Mouse (Mus musculus): ENCODE results near the gene Pnpla2. TPM values are rescaled to one million over a fixed set of nuclear protein-coding genes. Genes with fewer than 3 reads are reported as not detected.

The Pnpla2 gene
- total and polyA plus RNA-seq, 2 experiments from 2014 or later = 6.5 to 22.2 TPM

GRCm38 (mm10) chr7:141491151-141491550, 36.2 kb downstream of the Pnpla2 start:
- Histone ChIP-seq H3K27me3 (ENCODE audit: insufficient read depth, low read length) (no peaks in the 10 kb centered on the region), H3K9ac (replicated peaks; ENCODE audit: low read length, poor library complexity, severe bottlenecking) (no peak overlapping the region), H3K27ac (ENCODE audit: low read depth, low read length) (no peak overlapping the region), H3K4me1 (ENCODE audit: insufficient read depth, low read length) (no peaks in the 10 kb centered on the region), H3K4me2 (ENCODE audit: low read depth, low read length, poor library complexity, severe bottlenecking) (no peak overlapping the region), H3K9me3 (ENCODE audit: low read length) (no peaks in the 10 kb centered on the region), H3K36me3 (ENCODE audit: insufficient read depth, low read length) (peaks cover 35% of the 10 kb centered on the region), H3K4me3 (ENCODE audit: low read depth, low read length) (no peak overlapping the region)
- ATAC-seq (ENCODE audit: low FRiP score) (no peak), DNase-seq (ENCODE audit: low spot score) (no peak)
- peak; percentile 26; the same call in 1 of the 2 replicates for TF ChIP-seq CTCF (IDR thresholded peaks at IDR 0.05)
- WGBS = 84% methylated on average over 2 of the region's 2 CpGs

GRCm38 (mm10) chr7:141492738-141493137, 37.7 kb downstream of the Pnpla2 start:
- DNase-seq (ENCODE audit: low spot score) (no peak), ATAC-seq (ENCODE audit: low FRiP score) (no peak)
- H3K9me3 ChIP-seq (ENCODE audit: low read length) = no peaks in the 10 kb centered on the region
- H3K4me3 ChIP-seq (ENCODE audit: low read depth, low read length) = no peak overlapping the region
- no peaks in the 10 kb centered on the region for H3K27me3 ChIP-seq (ENCODE audit: insufficient read depth, low read length)
- H3K27ac ChIP-seq (ENCODE audit: low read depth, low read length) = no peak overlapping the region
- TF ChIP-seq CTCF (IDR thresholded peaks at IDR 0.05) = no peak
- no peak overlapping the region for H3K9ac ChIP-seq (replicated peaks; ENCODE audit: low read length, poor library complexity, severe bottlenecking)
- H3K4me1 ChIP-seq (ENCODE audit: insufficient read depth, low read length) = no peaks in the 10 kb centered on the region
- WGBS = 82% methylated on average over 5 of the region's 5 CpGs
- H3K4me2 ChIP-seq (ENCODE audit: low read depth, low read length, poor library complexity, severe bottlenecking) = no peak overlapping the region
- peaks cover 38% of the 10 kb centered on the region for H3K36me3 ChIP-seq (ENCODE audit: insufficient read depth, low read length)

GRCm38 (mm10) chr7:141493729-141494128, 38.7 kb downstream of the Pnpla2 start:
- Histone ChIP-seq H3K9me3 (ENCODE audit: low read length) (no peaks in the 10 kb centered on the region), H3K36me3 (ENCODE audit: insufficient read depth, low read length) (peaks cover 39% of the 10 kb centered on the region)

GRCm38 (mm10) chr7:141495379-141495778, 40.4 kb downstream of the Pnpla2 start:
- DNase-seq (ENCODE audit: low spot score) = no peak
- no peaks in the 10 kb centered on the region for H3K27me3 ChIP-seq (ENCODE audit: insufficient read depth, low read length)
- H3K4me3 ChIP-seq (ENCODE audit: low read depth, low read length) = no peak overlapping the region
- WGBS = 85% methylated on average over 2 of the region's 2 CpGs
- H3K9ac ChIP-seq (replicated peaks; ENCODE audit: low read length, poor library complexity, severe bottlenecking) = no peak overlapping the region
- no peaks in the 10 kb centered on the region for H3K4me1 ChIP-seq (ENCODE audit: insufficient read depth, low read length)
- H3K36me3 ChIP-seq (ENCODE audit: insufficient read depth, low read length) = peaks cover 50% of the 10 kb centered on the region
- no peak for ATAC-seq (ENCODE audit: low FRiP score)
- no peaks in the 10 kb centered on the region for H3K9me3 ChIP-seq (ENCODE audit: low read length)
- H3K27ac ChIP-seq (ENCODE audit: low read depth, low read length) = no peak overlapping the region
- H3K4me2 ChIP-seq (ENCODE audit: low read depth, low read length, poor library complexity, severe bottlenecking) = no peak overlapping the region
- TF ChIP-seq CTCF (IDR thresholded peaks at IDR 0.05) = no peak

More at GRCm38 (mm10) chr7:141493729-141494128, 38.7 kb downstream of the Pnpla2 start:
- H3K27ac ChIP-seq (ENCODE audit: low read depth, low read length) = no peak overlapping the region
- H3K27me3 ChIP-seq (ENCODE audit: insufficient read depth, low read length) = no peaks in the 10 kb centered on the region
- H3K4me1 ChIP-seq (ENCODE audit: insufficient read depth, low read length) = no peaks in the 10 kb centered on the region
- whole genome bisulfite sequencing = 95% methylated on average over 1 of the region's 1 CpGs
- H3K4me2 ChIP-seq (ENCODE audit: low read depth, low read length, poor library complexity, severe bottlenecking) = no peak overlapping the region
- no peak for ATAC-seq (ENCODE audit: low FRiP score)
- TF ChIP-seq CTCF (IDR thresholded peaks at IDR 0.05) = no peak
- no peak overlapping the region for H3K9ac ChIP-seq (replicated peaks; ENCODE audit: low read length, poor library complexity, severe bottlenecking)
- DNase-seq (ENCODE audit: low spot score) = no peak
- H3K4me3 ChIP-seq (ENCODE audit: low read depth, low read length) = no peak overlapping the region

GRCm38 (mm10) chr7:141495940-141496339, 40.9 kb downstream of the Pnpla2 start:
- no peak overlapping the region for H3K4me2 ChIP-seq (ENCODE audit: low read depth, low read length, poor library complexity, severe bottlenecking)
- WGBS = 90% methylated on average over 4 of the region's 4 CpGs
- ATAC-seq (ENCODE audit: low FRiP score) (no peak), DNase-seq (ENCODE audit: low spot score) (no peak)
- no peaks in the 10 kb centered on the region for H3K4me1 ChIP-seq (ENCODE audit: insufficient read depth, low read length)
- peaks cover 47% of the 10 kb centered on the region for H3K36me3 ChIP-seq (ENCODE audit: insufficient read depth, low read length)
- TF ChIP-seq CTCF (IDR thresholded peaks at IDR 0.05) = no peak
- H3K27ac ChIP-seq (ENCODE audit: low read depth, low read length) = no peak overlapping the region
- no peak overlapping the region for H3K4me3 ChIP-seq (ENCODE audit: low read depth, low read length)
- H3K27me3 ChIP-seq (ENCODE audit: insufficient read depth, low read length) = no peaks in the 10 kb centered on the region
- no peak overlapping the region for H3K9ac ChIP-seq (replicated peaks; ENCODE audit: low read length, poor library complexity, severe bottlenecking)
- H3K9me3 ChIP-seq (ENCODE audit: low read length) = no peaks in the 10 kb centered on the region

- Histone ChIP-seq H3K9me3 (ENCODE audit: low read length) (no peaks in the 10 kb centered on the region), H3K4me1 (ENCODE audit: insufficient read depth, low read length) (no peaks in the 10 kb centered on the region), H3K36me3 (ENCODE audit: insufficient read depth, low read length) (peaks cover 49% of the 10 kb centered on the region), H3K9ac (replicated peaks; ENCODE audit: low read length, poor library complexity, severe bottlenecking) (no peak overlapping the region), H3K4me2 (ENCODE audit: low read depth, low read length, poor library complexity, severe bottlenecking) (no peak overlapping the region), H3K27me3 (ENCODE audit: insufficient read depth, low read length) (no peaks in the 10 kb centered on the region), H3K4me3 (ENCODE audit: low read depth, low read length) (no peak overlapping the region), H3K27ac (ENCODE audit: low read depth, low read length) (no peak overlapping the region)
- ATAC-seq (ENCODE audit: low FRiP score) (no peak), DNase-seq (ENCODE audit: low spot score) (no peak)
- WGBS = 96% methylated on average over 3 of the region's 3 CpGs
- TF ChIP-seq CTCF (IDR thresholded peaks at IDR 0.05) = no peak
Measured at GRCm38 (mm10) chr7:141497600-141497999, 42.6 kb downstream of the Pnpla2 start.

Measured in midbrain, postnatal 0 days (tissue).